Comparison of ENCODE assay signal across 29 mouse cellular contexts in genomic region chr10:44356625-44357024, GRCm38 (mm10).
"Had no signal": no experiment of that assay in that cellular context is flagged by ENCODE, and none has a peak within 500 bp of the region (broad histone marks: within the 10 kb centered on the region; RNA-seq: fewer than 3 reads in every experiment).

No protein-coding gene starts in this region.

- ATAC-seq: hindbrain, embryonic 16.5 days; hindbrain, postnatal 0 days; inflammation-experienced regulatory T-cells, adult 6 months; intestine, embryonic 15.5 days; intestine, embryonic 16.5 days; intestine, postnatal 0 days had no signal

- H3K4me3 ChIP-seq: heart, embryonic 10.5 days; heart, embryonic 12.5 days; heart, embryonic 13.5 days; heart, embryonic 15.5 days; hindbrain, embryonic 10.5 days; hindbrain, embryonic 12.5 days; hindbrain, embryonic 13.5 days; hindbrain, embryonic 15.5 days; intestine, embryonic 15.5 days; kidney, embryonic 15.5 days; layer of hippocampus, adult 2 months had no signal

- H3K9ac ChIP-seq: heart, embryonic 12.5 days; heart, embryonic 15.5 days; hindbrain, embryonic 12.5 days; hindbrain, embryonic 13.5 days; hindbrain, embryonic 14.5 days; hindbrain, embryonic 15.5 days; intestine, embryonic 15.5 days; kidney, embryonic 15.5 days had no signal

- H3K4me2 ChIP-seq: hindbrain, embryonic 14.5 days; hindbrain, embryonic 15.5 days; intestine, embryonic 15.5 days had no signal

- H3K36me3 ChIP-seq: heart, embryonic 10.5 days; heart, embryonic 12.5 days; heart, embryonic 13.5 days; heart, embryonic 15.5 days; hindbrain, embryonic 10.5 days; hindbrain, embryonic 12.5 days; hindbrain, embryonic 13.5 days; hindbrain, embryonic 15.5 days; intestine, embryonic 15.5 days; kidney, embryonic 15.5 days had no signal

- H3K27ac ChIP-seq: heart, embryonic 10.5 days; heart, embryonic 13.5 days; heart, embryonic 15.5 days; hindbrain, embryonic 10.5 days; hindbrain, embryonic 12.5 days; hindbrain, embryonic 14.5 days; hindbrain, embryonic 15.5 days; hindbrain, postnatal 0 days; intestine, embryonic 15.5 days; kidney, embryonic 15.5 days; kidney, postnatal 0 days; layer of hippocampus, adult 2 months had no signal

- H3K9me3 ChIP-seq: heart, embryonic 10.5 days; heart, embryonic 12.5 days; heart, embryonic 13.5 days; heart, embryonic 15.5 days; hindbrain, embryonic 10.5 days; hindbrain, embryonic 12.5 days; hindbrain, embryonic 13.5 days; hindbrain, embryonic 15.5 days; intestine, embryonic 15.5 days; kidney, embryonic 15.5 days had no signal

- DNase-seq: heart, postnatal 10 days; heart, postnatal 14 days; heart, postnatal 4 days; kidney, adult 11 months; kidney, adult 18-20 months; kidney, adult 8-10 months; kidney, postnatal 10 days; kidney, postnatal 25 days; kidney, postnatal 36 days; layer of hippocampus, adult 9-11 months; layer of hippocampus, postnatal 36 days had no signal

- H3K27me3 ChIP-seq: heart, embryonic 12.5 days; heart, embryonic 13.5 days; heart, embryonic 15.5 days; hindbrain, embryonic 12.5 days; hindbrain, embryonic 13.5 days; hindbrain, embryonic 15.5 days; intestine, embryonic 15.5 days; kidney, embryonic 15.5 days had no signal

- H3K4me1 ChIP-seq: intestine, embryonic 15.5 days had no signal
